Mouse (Mus musculus) G1E (cell line): ENCODE results near the gene Intu.

ENCODE experiments used
- CTCF ChIP-seq: IDR thresholded peaks from 2 replicates; pipeline ENCODE4 v1.5.1; 2012; ENCODE audit warnings: low read depth, low read length, inconsistent platforms, mixed read lengths
- GATA1 ChIP-seq: IDR thresholded peaks from 2 replicates; pipeline ENCODE4 v1.6.1; 2012; ENCODE audit warnings: borderline replicate concordance, low read length, inconsistent platforms, mixed read lengths

DNA sequence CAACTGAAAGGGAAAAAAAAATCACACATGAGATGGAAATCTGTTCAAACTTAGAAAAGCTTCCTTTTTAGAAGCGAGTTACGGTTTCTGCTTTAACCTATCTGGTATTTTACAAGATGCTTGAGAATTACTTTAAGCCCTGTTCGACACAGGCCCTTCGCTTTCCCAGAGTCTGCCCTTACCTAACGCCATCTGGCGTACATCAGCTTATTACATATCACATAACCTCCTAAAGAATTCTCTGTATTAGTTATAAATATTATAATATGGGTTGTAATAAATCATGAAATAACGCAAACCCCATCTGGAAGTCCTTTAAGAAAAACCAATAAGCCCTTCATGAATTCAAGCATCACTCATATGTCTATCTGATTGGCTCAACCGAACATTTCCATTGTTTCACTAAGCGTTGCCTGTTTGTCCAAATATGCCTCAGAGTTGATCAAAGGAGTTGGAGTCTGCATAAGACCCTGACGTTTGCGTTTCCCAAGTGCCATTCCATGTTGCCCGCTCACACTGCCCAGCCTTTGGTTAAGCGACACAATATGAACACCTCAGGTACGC is 25.6 kb upstream of the Intu start:
- TF ChIP-seq CTCF: no peak
- no peak for TF ChIP-seq GATA1
